Mouse (Mus musculus) embryonic fibroblast, embryonic 13.5 days (primary cell): Measurements from ENCODE around the gene Usp15. TPM values are rescaled to one million over a fixed set of nuclear protein-coding genes. Genes with fewer than 3 reads are reported as not detected.
"Not testable (repeated sequence)": the region's sequence is repeated elsewhere in the genome, so short reads cannot be mapped to it uniquely, and the experiment has no call there.

Experiments used
- H3K27ac ChIP-seq: 2 replicates; pipeline ENCODE4 v1.5.1; 2012; ENCODE audit warnings: low read length, control low read depth, inconsistent platforms; ENCODE audit not compliant: insufficient read depth
- H3K4me1 ChIP-seq: 2 replicates; pipeline ENCODE4 v1.6.1; 2011; ENCODE audit warnings: low read length; ENCODE audit not compliant: control insufficient read depth, insufficient read depth
- H3K4me3 ChIP-seq: 2 replicates; pipeline ENCODE4 v1.5.1; 2011; ENCODE audit warnings: mild to moderate bottlenecking, control low read depth, low read length; ENCODE audit not compliant: insufficient read depth
- CTCF ChIP-seq: IDR thresholded peaks from 2 replicates; pipeline ENCODE4 v1.5.1; 2011; ENCODE audit warnings: mild to moderate bottlenecking, control low read depth, low read length, moderate library complexity, borderline replicate concordance; ENCODE audit not compliant: insufficient read depth
- POLR2A ChIP-seq: IDR thresholded peaks from 2 replicates; pipeline ENCODE4 v1.6.1; 2011; ENCODE audit warnings: low read depth, mild to moderate bottlenecking, control low read depth, low read length, moderate library complexity
- polyA plus RNA-seq: library from polyadenylated mRNA; stranded (reverse); fragments of >200 nt; gene quantifications from 2 replicates; pipeline ENCODE4 v1.2.4, GENCODE M21; 2011; ENCODE audit warnings: low read depth; ENCODE audit not compliant: missing spikeins, insufficient read length

Usp15 gene
- 106 and 112 TPM in 2 replicates for polyA plus RNA-seq

DNA sequence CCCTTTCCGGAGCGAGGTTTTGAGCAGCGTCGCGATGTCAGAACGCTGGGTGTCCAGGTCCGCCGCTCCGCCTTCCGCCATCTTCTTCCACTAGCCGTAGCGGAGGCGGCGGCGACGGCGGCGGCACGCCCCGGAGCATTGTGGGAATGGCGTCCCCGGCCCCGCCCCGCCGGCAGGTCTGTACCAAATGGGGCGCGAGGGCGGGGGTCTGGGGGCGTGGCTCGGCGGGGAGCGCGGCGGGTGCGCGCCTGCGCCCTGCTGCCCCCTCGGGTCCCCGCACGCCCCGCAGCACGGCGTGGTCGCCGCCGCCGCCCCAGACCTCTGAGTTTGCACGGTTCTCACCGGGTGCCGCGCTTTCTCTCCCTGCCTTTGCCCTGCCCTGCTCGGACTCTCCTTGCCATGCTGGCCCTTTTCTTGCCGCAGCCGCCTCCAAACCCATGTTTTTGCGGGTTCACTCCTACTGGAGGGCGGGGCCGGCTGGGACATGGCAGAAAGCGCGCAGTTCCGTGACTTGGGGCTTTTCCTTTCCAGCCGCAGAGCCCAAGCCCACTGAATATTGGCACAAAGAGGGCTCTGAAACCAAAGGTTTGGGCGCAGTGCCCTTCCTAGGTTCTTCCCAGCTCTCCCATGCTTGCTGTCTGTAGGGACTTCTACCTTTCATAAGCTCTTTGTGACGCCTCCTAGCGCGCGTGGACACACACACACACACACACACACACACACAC is at the start of gene Usp15:
Gene Usp15, minus strand, starts transcription at position 161 of the 725 bp plus-strand sequence.
- Histone ChIP-seq H3K4me3 (peak within 1 kb of the TSS; percentile 72), H3K4me1 (no peaks in the 10 kb centered on the region; the same call in 1 of the 2 replicates)
- TF ChIP-seq POLR2A (peak; percentile 61), CTCF (peak; percentile 11; the same call in 1 of the 2 replicates)

DNA sequence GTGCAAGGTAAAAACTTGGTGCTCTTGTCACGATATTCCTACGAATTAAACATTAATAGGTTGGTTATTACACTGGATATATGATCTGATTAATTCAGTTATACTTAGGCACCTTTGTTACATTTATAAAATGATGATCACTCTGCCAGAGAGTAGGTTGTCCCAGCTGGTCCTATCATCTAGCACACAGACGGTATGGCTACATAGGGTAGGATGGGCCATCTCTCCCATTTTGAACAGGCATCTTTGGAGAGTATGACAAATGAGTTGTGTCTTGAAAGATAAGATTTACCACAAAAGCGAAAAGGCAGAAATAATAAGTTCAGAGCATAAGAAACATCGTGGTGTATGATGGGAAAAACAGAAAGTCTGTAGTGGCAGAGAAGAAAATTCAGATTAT is 32.6 kb upstream of the Usp15 start:
- TF ChIP-seq POLR2A (no peak), CTCF (no peak)
- Histone ChIP-seq H3K27ac (no peak overlapping the region), H3K4me3 (no peak overlapping the region), H3K4me1 (no peaks in the 10 kb centered on the region)

More for the DNA sequence above, at the start of gene Usp15:
- H3K27ac ChIP-seq = peak within 1 kb of the TSS; percentile 49

DNA sequence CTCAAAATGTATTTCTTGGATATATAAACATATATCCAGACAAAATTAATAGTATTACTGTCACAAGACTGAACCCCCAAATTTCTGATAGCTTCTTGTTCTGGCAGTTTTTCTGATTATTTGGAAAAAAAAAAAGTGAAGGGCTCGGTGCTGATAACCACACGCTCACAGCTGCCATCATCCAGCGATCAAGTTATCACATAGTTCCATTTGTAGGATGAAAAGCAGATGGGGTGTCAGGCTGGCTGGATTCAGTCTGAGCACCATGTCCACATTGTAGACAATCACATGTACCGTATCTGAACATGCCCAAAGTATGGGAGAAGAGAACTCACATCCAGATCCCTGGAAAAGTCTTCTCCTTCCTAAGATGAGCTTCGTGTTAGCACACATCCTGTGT is 26.0 kb upstream of the Usp15 start:
- TF ChIP-seq POLR2A (no peak), CTCF (no peak)
- no peak overlapping the region for H3K27ac ChIP-seq
- H3K4me3 ChIP-seq = no peak overlapping the region
- no peaks in the 10 kb centered on the region for H3K4me1 ChIP-seq

DNA sequence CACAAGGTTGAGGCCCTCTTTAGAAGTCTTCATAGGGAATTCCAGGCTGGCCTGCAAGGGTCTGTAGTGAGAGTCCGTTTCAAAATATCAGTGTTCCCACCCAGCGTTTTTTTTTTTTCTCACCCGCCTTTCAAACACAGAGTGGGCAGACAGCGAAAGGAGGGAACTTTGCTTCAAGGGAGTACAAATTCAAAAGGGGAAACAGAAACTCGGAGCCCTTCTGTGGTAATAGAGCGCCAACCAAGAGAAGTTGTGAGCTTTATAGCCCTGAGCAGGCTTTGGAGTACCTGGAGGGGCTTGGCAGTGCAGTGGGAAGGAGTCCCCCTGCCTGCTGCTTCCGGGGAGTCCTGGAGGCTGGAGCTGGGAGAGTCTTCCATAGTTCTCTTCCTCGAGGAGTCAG is 12.7 kb upstream of the Usp15 start:
- TF ChIP-seq POLR2A (no peak), CTCF (no peak)
- no peaks in the 10 kb centered on the region for H3K4me1 ChIP-seq

GRCm38 (mm10) chr10:123208336-123208735 is 11.5 kb upstream of the Usp15 start:
- H3K4me1 ChIP-seq = no peaks in the 10 kb centered on the region
- H3K27ac ChIP-seq = no peak overlapping the region
- no peak overlapping the region for H3K4me3 ChIP-seq
- no peak for TF ChIP-seq CTCF
- TF ChIP-seq POLR2A = no peak

More for the DNA sequence above, 12.7 kb upstream of the Usp15 start:
- no peak overlapping the region for H3K27ac ChIP-seq
- no peak overlapping the region for H3K4me3 ChIP-seq

GRCm38 (mm10) chr10:123206074-123206473 is 9.3 kb upstream of the Usp15 start:
- Histone ChIP-seq H3K4me1 (no peaks in the 10 kb centered on the region), H3K4me3 (no peak overlapping the region), H3K27ac (no peak overlapping the region)
- TF ChIP-seq CTCF = no peak
- no peak for TF ChIP-seq POLR2A

GRCm38 (mm10) chr10:123205364-123205763 is 8.6 kb upstream of the Usp15 start:
- H3K4me1 ChIP-seq, H3K4me3 ChIP-seq, H3K27ac ChIP-seq: not testable (repeated sequence)

- TF ChIP-seq CTCF (no peak), POLR2A (no peak)
- Histone ChIP-seq H3K27ac (no peak overlapping the region), H3K4me1 (no peaks in the 10 kb centered on the region; the same call in 1 of the 2 replicates)
Observed at GRCm38 (mm10) chr10:123201981-123202758, 5.4 kb upstream of the Usp15 start.

DNA sequence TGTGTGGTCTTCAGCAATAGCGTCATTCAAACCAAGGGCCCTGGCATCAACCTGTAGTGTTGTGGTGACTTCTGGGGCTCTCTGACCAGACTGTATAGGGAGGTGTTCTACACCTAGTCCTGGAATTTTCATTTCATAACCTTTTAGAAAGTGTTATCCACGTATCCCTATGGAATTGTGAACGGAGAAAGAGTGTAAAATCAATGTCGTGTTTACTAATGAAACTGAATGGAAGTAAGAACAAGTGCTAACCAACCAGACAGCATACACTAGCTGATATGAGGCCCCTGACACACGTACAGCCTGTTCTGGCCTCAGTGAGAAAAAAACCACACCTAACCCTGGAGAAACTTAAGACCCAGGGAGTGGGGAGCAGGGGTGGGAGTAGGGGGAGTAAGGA is 4.6 kb upstream of the Usp15 start:
- H3K4me1 ChIP-seq = no peaks in the 10 kb centered on the region; the same call in 1 of the 2 replicates
- no peak overlapping the region for H3K27ac ChIP-seq
- TF ChIP-seq CTCF (no peak), POLR2A (no peak)
- no peak overlapping the region for H3K4me3 ChIP-seq

More at GRCm38 (mm10) chr10:123201981-123202758, 5.4 kb upstream of the Usp15 start:
- H3K4me3 ChIP-seq = no peak overlapping the region

GRCm38 (mm10) chr10:123200996-123201395 is 4.2 kb upstream of the Usp15 start:
- H3K4me1 ChIP-seq = no peaks in the 10 kb centered on the region; the same call in 1 of the 2 replicates
- H3K4me3 ChIP-seq = no peak overlapping the region
- no peak overlapping the region for H3K27ac ChIP-seq
- TF ChIP-seq CTCF (no peak), POLR2A (no peak)
